Mouse (Mus musculus) stomach, embryonic 14.5 days (tissue): Measurements from ENCODE around the gene Cntn4. TPM values are rescaled to one million over a fixed set of nuclear protein-coding genes. Genes with fewer than 3 reads are reported as not detected.

ENCODE experiments used
- ATAC-seq: fragments of 200-750 bp; cut with Nextera tagmentation; 2 replicates; pipeline ENCODE4 v1.8.0; 2017; ENCODE audit warnings: low read depth, moderate TSS enrichment; ENCODE audit not compliant: insufficient number of reproducible peaks, insufficient read depth, low FRiP score
- H3K27ac ChIP-seq: fragments of 300-500 bp; sonication (generic); 2 replicates; pipeline ENCODE4 v1.5.1; 2014; ENCODE audit warnings: mild to moderate bottlenecking, low read length, moderate library complexity, mixed read lengths
- H3K27me3 ChIP-seq: fragments of 300-500 bp; sonication (generic); 2 replicates; pipeline ENCODE4 v1.6.1; 2014; ENCODE audit warnings: low read length, control low read depth, mixed read lengths; ENCODE audit not compliant: control insufficient read depth, insufficient read depth
- H3K36me3 ChIP-seq: fragments of 300-500 bp; sonication (generic); 2 replicates; pipeline ENCODE4 v1.6.1; 2014; ENCODE audit warnings: mild to moderate bottlenecking, control low read depth, low read length, moderate library complexity, mixed read lengths; ENCODE audit not compliant: control insufficient read depth, insufficient read depth
- H3K4me1 ChIP-seq: fragments of 300-500 bp; sonication (generic); 2 replicates; pipeline ENCODE4 v1.6.1; 2014; ENCODE audit warnings: low read length, control low read depth, mixed read lengths; ENCODE audit not compliant: control insufficient read depth, insufficient read depth
- H3K4me2 ChIP-seq: fragments of 300-500 bp; sonication (generic); replicated peaks from 2 replicates; pipeline ENCODE4 v1.6.1; 2014; ENCODE audit warnings: low read depth, low read length, control low read depth
- H3K4me3 ChIP-seq: fragments of 300-500 bp; sonication (generic); 2 replicates; pipeline ENCODE4 v1.5.1; 2014; ENCODE audit warnings: low read depth, low read length, control low read depth
- H3K9ac ChIP-seq: fragments of 300-500 bp; sonication (generic); replicated peaks from 2 replicates; pipeline ENCODE4 v1.6.1; 2014; ENCODE audit warnings: low read depth, mild to moderate bottlenecking, control low read depth, low read length, moderate library complexity, mixed read lengths
- H3K9me3 ChIP-seq: fragments of 300-500 bp; sonication (generic); 2 replicates; pipeline ENCODE4 v1.6.1; 2016; ENCODE audit warnings: low read depth, low read length, control low read depth; ENCODE audit not compliant: control insufficient read depth
- WGBS: fragments of 180-500 bp; shearing (Covaris S2); extraction: QIAGEN DNeasy Blood & Tissue Kit; methylation state at CpG from one replicate; pipeline ENCODE4 v1.1.7; 2014; 5-methylcytosine and 5-hydroxymethylcytosine counted together
- polyA plus RNA-seq: library from polyadenylated mRNA; unstranded; fragments of >200 nt; fragmentation: Nextera tagmentation; extraction: Ambion mirVana; gene quantifications from 2 replicates; pipeline ENCODE4 v1.2.1, GENCODE M21; 2014

Cntn4 gene
- polyA plus RNA-seq, 1 experiment from 2014 or later = 5.2 TPM

DNA sequence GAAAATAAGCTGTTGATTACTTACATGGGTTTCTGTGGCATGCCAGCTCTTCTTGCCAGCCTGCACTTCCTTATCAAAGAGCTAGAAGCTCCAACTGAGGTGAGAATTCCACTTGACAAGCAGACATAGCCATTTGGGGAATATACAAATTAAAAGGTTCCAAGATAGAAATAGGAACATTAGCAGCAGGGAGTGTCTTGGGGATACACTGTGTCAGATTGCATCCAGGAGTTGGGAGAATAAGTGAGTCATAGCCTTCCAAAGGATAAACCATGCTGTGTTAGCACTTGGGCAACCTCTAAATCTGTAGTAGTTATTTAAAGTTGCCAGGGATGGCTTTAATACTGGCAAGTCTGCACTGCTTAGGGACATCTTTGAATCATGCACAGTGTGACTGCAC lies 263.1 kb downstream of the Cntn4 start:
- H3K27me3 ChIP-seq = no peaks in the 10 kb centered on the region
- no peak for ATAC-seq
- no peak overlapping the region for H3K4me3 ChIP-seq
- no peaks in the 10 kb centered on the region for H3K4me1 ChIP-seq
- H3K4me2 ChIP-seq = no peak overlapping the region
- no peaks in the 10 kb centered on the region for H3K9me3 ChIP-seq
- H3K27ac ChIP-seq = no peak overlapping the region
- no peak overlapping the region for H3K9ac ChIP-seq
- no peaks in the 10 kb centered on the region for H3K36me3 ChIP-seq

DNA sequence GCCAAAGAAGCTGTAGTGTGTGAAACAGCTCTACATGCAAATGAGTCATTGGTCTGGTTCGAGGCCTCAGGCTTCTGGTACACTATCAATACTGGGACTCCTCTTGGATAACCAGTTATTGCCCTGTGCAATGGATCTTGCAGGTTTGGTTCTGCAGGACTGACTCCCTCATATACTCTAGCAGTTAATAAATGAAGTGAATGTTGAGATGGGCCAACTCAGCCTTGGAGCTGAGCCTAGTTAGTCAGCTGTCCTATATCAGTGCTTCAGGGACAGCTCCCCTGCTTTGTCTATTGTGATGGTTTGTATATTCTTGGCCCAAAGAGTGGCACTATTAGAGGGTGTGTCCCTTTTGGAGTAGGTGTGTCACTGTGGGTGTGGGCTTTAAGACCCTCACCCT lies 314.0 kb downstream of the Cntn4 start:
- no peak for ATAC-seq
- H3K9ac ChIP-seq = no peak overlapping the region
- WGBS = 79% methylated on average over 1 of the region's 1 CpGs

DNA sequence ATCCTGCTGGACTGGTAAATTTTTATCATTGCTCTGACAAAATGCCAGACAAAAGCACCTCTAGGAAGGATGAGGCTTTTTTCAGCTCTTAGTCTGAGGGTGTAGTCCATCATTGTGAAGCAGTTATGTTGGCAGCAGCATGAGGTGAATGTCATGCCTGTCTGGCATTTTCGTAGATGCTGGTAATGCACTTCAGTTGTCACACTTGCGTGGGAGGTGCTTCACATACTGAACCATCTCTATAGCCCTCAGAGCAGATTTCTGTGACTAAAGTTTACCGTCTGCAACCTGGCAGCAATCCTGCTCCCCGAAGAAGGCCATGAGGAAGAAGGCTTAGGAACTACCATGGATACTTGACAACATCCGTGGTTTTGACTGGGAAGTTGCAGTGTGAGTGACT lies 335.6 kb downstream of the Cntn4 start:
- no peaks in the 10 kb centered on the region for H3K36me3 ChIP-seq
- H3K27me3 ChIP-seq = no peaks in the 10 kb centered on the region
- ATAC-seq = no peak
- no peak overlapping the region for H3K9ac ChIP-seq
- H3K4me1 ChIP-seq = no peaks in the 10 kb centered on the region
- no peaks in the 10 kb centered on the region for H3K9me3 ChIP-seq
- H3K27ac ChIP-seq = no peak overlapping the region
- no peak overlapping the region for H3K4me2 ChIP-seq
- H3K4me3 ChIP-seq = no peak overlapping the region
- 84% methylated on average over 5 of the region's 5 CpGs for WGBS

More for the DNA sequence above, 314.0 kb downstream of the Cntn4 start:
- no peaks in the 10 kb centered on the region for H3K4me1 ChIP-seq
- H3K4me3 ChIP-seq = no peak overlapping the region
- H3K27me3 ChIP-seq = no peaks in the 10 kb centered on the region
- no peak overlapping the region for H3K27ac ChIP-seq
- H3K4me2 ChIP-seq = no peak overlapping the region
- no peaks in the 10 kb centered on the region for H3K36me3 ChIP-seq
- H3K9me3 ChIP-seq = no peaks in the 10 kb centered on the region

DNA sequence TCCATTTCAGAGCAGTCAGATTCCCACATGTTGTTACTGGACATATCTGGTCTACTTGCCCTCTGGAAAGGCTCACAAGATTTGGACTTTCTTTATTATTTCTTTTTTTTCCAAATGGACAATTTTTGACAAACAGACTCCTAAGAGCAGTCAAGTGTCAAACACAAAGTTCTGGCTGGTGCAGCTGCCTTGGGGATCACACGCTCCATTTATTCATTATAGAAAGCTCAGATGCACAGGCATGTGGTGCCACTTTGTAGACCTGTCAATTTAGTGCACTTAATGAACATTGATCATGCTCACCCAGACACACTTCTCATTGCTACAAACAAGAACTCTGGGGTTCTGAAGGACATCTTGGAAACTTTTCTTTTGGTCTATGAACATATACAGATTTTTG lies 337.7 kb downstream of the Cntn4 start:
- H3K27me3 ChIP-seq = no peaks in the 10 kb centered on the region
- no peaks in the 10 kb centered on the region for H3K9me3 ChIP-seq
- H3K36me3 ChIP-seq = no peaks in the 10 kb centered on the region
- H3K4me2 ChIP-seq = no peak overlapping the region
- no peak overlapping the region for H3K27ac ChIP-seq
- H3K9ac ChIP-seq = no peak overlapping the region
- ATAC-seq = no peak
- H3K4me1 ChIP-seq = no peaks in the 10 kb centered on the region
- H3K4me3 ChIP-seq = no peak overlapping the region
- 90% methylated on average over 1 of the region's 1 CpGs for WGBS

DNA sequence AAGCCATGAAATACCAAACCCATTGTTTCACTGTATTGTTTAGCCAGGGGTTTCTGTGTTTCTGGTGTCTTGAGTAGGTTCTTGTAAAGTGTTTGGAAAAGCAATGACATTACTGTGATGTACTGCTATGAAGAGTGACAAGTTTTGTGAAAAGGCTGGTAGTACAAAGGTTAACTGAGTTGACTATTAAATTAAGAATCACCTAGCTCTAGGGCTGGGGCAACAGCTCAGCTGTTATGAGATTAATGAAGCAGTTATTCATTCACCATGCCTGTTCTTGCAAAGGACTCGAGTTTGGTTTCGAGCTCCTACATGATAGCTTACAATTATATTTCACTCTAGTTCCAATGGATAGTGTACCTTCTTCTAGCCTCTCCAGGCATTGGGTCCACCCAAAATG lies 371.4 kb downstream of the Cntn4 start:
- no peak overlapping the region for H3K4me3 ChIP-seq
- H3K27ac ChIP-seq = no peak overlapping the region
- H3K27me3 ChIP-seq = no peaks in the 10 kb centered on the region
- no peaks in the 10 kb centered on the region for H3K4me1 ChIP-seq
- no peak overlapping the region for H3K9ac ChIP-seq
- H3K36me3 ChIP-seq = no peaks in the 10 kb centered on the region
- 77% methylated on average over 2 of the region's 2 CpGs for WGBS
- ATAC-seq = no peak
- H3K9me3 ChIP-seq = no peaks in the 10 kb centered on the region
- no peak overlapping the region for H3K4me2 ChIP-seq

DNA sequence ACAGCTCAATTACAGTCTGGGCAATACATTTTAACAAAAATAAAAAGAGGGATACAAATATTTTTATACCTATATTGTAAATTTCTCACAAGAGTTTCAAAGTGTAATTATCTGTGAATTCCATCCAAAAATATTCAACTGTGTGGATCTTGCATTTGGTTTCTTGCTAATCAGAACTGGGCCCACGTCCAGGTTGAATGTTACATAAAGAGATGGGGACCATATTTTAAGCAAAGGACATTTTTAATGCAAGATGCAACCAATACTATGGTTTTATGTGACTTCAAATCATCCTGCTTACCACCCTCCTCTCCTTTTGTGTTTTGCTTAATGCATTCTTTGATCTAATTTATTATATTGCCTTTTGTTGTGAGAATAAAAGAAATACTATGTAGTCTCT lies 378.7 kb downstream of the Cntn4 start:
- Histone ChIP-seq H3K4me3 (no peak overlapping the region), H3K9ac (no peak overlapping the region), H3K27me3 (no peaks in the 10 kb centered on the region), H3K36me3 (no peaks in the 10 kb centered on the region), H3K4me1 (no peaks in the 10 kb centered on the region), H3K4me2 (no peak overlapping the region), H3K27ac (no peak overlapping the region), H3K9me3 (no peaks in the 10 kb centered on the region)
- no peak for ATAC-seq
- 67% methylated on average over 1 of the region's 1 CpGs for WGBS

DNA sequence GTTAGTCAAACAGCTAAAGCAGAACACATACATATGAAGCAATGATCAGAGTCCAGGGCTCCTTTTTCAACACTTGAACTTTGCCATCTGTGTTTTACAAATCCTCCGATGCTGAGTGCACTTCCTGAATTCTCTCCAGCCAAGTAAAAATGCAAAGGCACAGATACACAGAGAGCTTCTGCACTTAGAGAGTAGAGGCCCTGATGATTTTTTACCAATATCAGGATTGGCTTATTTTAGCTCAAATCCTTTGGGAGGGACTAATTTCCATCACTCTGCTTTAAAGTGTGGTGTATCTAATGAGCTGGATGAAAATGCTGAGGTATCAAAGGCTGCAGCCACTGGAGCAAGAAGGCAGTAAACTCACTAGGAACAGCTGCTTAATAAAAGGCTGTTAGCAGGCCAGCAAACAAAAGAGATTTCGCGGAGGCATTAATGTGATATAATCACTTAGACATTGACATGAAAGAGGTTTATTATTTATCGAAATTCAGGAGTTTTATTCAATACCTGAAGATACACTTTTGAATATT lies 400.7 kb downstream of the Cntn4 start:
- Histone ChIP-seq H3K9me3 (no peaks in the 10 kb centered on the region), H3K27ac (no peak overlapping the region), H3K36me3 (no peaks in the 10 kb centered on the region), H3K9ac (no peak overlapping the region), H3K4me1 (no peaks in the 10 kb centered on the region), H3K4me3 (no peak overlapping the region), H3K27me3 (no peaks in the 10 kb centered on the region), H3K4me2 (no peak overlapping the region)
- WGBS = 59% methylated on average over 4 of the region's 4 CpGs
- no peak for ATAC-seq

DNA sequence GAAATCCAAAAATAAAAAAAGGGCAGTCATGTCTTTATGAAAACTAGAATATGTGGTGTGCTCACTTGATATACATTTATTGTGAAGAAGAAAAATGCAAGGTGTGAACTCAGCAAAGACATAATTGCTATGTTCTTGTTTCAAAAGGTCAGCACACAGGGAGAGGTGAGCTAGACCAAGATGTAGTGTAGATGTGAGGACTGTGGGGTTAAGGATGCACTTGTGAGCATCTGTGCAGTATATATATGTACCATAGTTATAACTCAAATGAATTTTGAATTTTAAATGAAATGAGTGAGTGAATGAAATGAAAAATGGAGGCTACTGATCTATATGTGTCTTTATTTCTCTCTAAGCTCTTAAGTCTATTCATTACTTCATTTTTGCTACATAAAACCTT lies 401.2 kb downstream of the Cntn4 start:
- no peak overlapping the region for H3K4me3 ChIP-seq
- no peaks in the 10 kb centered on the region for H3K27me3 ChIP-seq
- no peaks in the 10 kb centered on the region for H3K36me3 ChIP-seq
- no peak overlapping the region for H3K27ac ChIP-seq
- ATAC-seq = no peak
- no peak overlapping the region for H3K9ac ChIP-seq
- no peak overlapping the region for H3K4me2 ChIP-seq
- H3K4me1 ChIP-seq = no peaks in the 10 kb centered on the region
- H3K9me3 ChIP-seq = no peaks in the 10 kb centered on the region

DNA sequence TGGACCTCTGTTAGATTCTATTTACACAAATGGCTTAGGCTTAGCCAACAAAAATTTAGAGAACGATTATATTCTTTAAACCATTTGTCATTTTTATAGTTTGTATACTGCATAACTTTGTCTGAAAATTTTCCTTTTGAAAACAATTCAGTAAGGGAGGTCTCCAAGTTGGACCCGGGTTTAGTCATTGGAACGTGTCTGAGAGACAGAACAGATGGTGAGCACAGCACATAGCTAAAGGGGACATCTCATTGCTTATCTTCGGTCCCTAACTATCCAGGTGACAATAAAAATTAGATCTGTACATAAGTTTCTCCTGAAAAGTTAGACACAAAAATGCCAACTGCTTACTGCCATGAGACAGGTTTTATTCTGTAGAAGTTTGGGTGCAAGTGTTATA lies 420.4 kb downstream of the Cntn4 start:
- Histone ChIP-seq H3K27ac (no peak overlapping the region), H3K4me1 (no peaks in the 10 kb centered on the region), H3K36me3 (no peaks in the 10 kb centered on the region), H3K4me3 (no peak overlapping the region), H3K27me3 (no peaks in the 10 kb centered on the region), H3K4me2 (no peak overlapping the region), H3K9me3 (no peaks in the 10 kb centered on the region), H3K9ac (no peak overlapping the region)
- ATAC-seq = no peak
- 61% methylated on average over 4 of the region's 4 CpGs for WGBS
